Mouse (Mus musculus) heart, embryonic 14.5 days (tissue): ENCODE measurements around the gene Sufu. TPM values are rescaled to one million over a fixed set of nuclear protein-coding genes. Genes with fewer than 3 reads are reported as not detected.

Experiments used
- ATAC-seq: fragments of 200-750 bp; cut with Nextera tagmentation; 2 replicates; pipeline ENCODE4 v1.8.0; 2017; ENCODE audit warnings: low read depth, moderate TSS enrichment; ENCODE audit not compliant: insufficient number of reproducible peaks, insufficient read depth, low FRiP score
- H3K27ac ChIP-seq, 2 experiments: fragments of 200-500 bp in 1 of 2; fragments of 300-500 bp in 1 of 2; sonication (generic) in 1 of 2; replicated peaks in 1 of 2; 2 replicates each; pipeline ENCODE4 v1.5.1; 2012 to 2014; ENCODE audit warnings: low read depth in 2 of 2, low read length in 2 of 2, control low read depth in 1 of 2, mild to moderate bottlenecking in 1 of 2, mixed read lengths in 1 of 2; ENCODE audit not compliant: control insufficient read depth in 1 of 2, insufficient read depth in 1 of 2
- H3K27me3 ChIP-seq: fragments of 300-500 bp; sonication (generic); 2 replicates; pipeline ENCODE4 v1.6.1; 2014; ENCODE audit warnings: mild to moderate bottlenecking, low read length, control low read depth; ENCODE audit not compliant: control insufficient read depth, insufficient read depth
- H3K36me3 ChIP-seq: fragments of 300-500 bp; sonication (generic); 2 replicates; pipeline ENCODE4 v1.6.1; 2014; ENCODE audit warnings: mild to moderate bottlenecking, control low read depth, low read length, mixed read lengths; ENCODE audit not compliant: control insufficient read depth, insufficient read depth
- H3K4me1 ChIP-seq, 2 experiments: fragments of 200-500 bp in 1 of 2; fragments of 300-500 bp in 1 of 2; sonication (generic) in 1 of 2; 2 replicates each; pipeline ENCODE4 v1.6.1; 2012 to 2014; ENCODE audit warnings: low read length in 2 of 2, control low read depth in 1 of 2, mixed read lengths in 1 of 2; ENCODE audit not compliant: control insufficient read depth in 2 of 2, insufficient read depth in 2 of 2
- H3K4me2 ChIP-seq: fragments of 300-500 bp; sonication (generic); 2 replicates; pipeline ENCODE4 v1.6.1; 2014; ENCODE audit warnings: mild to moderate bottlenecking, low read length
- H3K4me3 ChIP-seq, 2 experiments: fragments of 200-500 bp in 1 of 2; fragments of 300-500 bp in 1 of 2; sonication (generic) in 1 of 2; 2 replicates each; pipeline ENCODE4 v1.5.1; 2012 to 2014; ENCODE audit warnings: low read length in 2 of 2, mild to moderate bottlenecking in 2 of 2, control low read depth in 1 of 2, low read depth in 1 of 2, moderate library complexity in 1 of 2; ENCODE audit not compliant: control insufficient read depth in 1 of 2, insufficient read depth in 1 of 2
- H3K9ac ChIP-seq: fragments of 300-500 bp; sonication (generic); 2 replicates; pipeline ENCODE4 v1.6.1; 2014; ENCODE audit warnings: mild to moderate bottlenecking, low read length
- H3K9me3 ChIP-seq: fragments of 300-500 bp; sonication (generic); 2 replicates; pipeline ENCODE4 v1.6.1; 2016; ENCODE audit warnings: low read length, control low read depth; ENCODE audit not compliant: control insufficient read depth
- WGBS: fragments of 180-500 bp; shearing (Covaris S2); extraction: QIAGEN DNeasy Blood & Tissue Kit; methylation state at CpG from one replicate; pipeline ENCODE4 v1.1.7; 2014; 5-methylcytosine and 5-hydroxymethylcytosine counted together
- polyA plus RNA-seq: library from polyadenylated mRNA; unstranded; fragments of >200 nt; fragmentation: Nextera tagmentation; extraction: Ambion mirVana; gene quantifications from 2 replicates; pipeline ENCODE4 v1.2.1, GENCODE M21; 2014

Sufu gene
- polyA plus RNA-seq, 1 experiment from 2014 or later: 18.8 TPM

DNA sequence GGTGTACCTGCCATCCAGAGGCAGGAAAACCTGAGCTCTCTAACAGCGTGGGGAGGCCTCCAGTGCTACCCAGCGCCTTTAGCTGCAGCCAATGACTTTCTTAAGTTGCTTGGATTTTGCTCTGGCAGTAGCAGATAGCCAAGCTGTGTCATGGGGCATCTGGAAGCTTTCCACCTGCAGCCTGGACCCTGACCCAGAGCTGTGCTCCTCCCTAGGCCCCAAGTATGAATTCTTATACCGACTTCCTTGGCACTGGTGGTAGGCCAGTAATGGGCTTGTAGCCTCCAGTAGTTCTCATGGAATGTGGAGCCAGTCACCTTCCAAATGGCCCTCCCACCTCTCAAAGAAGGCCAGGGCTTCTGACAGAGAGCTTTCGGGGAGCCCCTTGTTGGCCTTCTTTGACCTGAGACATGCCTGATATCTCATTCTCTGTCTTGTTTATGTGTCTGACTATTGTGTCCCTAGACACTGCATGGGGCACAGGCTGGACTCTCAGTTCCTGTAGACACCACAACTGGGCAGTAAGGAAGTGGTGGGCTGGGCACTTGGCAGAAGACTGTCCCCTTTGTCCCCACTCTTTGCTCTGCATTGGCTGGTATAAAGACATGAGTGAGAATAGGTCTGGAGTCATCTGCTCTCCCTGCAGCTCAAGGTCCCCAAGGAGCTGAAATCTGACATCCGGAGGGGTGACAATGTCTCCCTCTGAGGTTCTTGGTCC is 59.5 kb downstream of the Sufu start:
- Histone ChIP-seq H3K4me2 (no peak overlapping the region), H3K9ac (peak overlapping the region; percentile 36; the same call in 1 of the 2 replicates), H3K36me3 (peaks cover 28% of the 10 kb centered on the region), H3K4me1 (peaks cover 66 to 90% of the 10 kb centered on the region in 2 experiments), H3K9me3 (no peaks in the 10 kb centered on the region), H3K4me3 (no peak overlapping the region), H3K27me3 (no peaks in the 10 kb centered on the region), H3K27ac (peak overlapping the region; percentile 73 to 94)
- ATAC-seq: no peak
- WGBS: 77% methylated on average over 5 of the region's 5 CpGs

DNA sequence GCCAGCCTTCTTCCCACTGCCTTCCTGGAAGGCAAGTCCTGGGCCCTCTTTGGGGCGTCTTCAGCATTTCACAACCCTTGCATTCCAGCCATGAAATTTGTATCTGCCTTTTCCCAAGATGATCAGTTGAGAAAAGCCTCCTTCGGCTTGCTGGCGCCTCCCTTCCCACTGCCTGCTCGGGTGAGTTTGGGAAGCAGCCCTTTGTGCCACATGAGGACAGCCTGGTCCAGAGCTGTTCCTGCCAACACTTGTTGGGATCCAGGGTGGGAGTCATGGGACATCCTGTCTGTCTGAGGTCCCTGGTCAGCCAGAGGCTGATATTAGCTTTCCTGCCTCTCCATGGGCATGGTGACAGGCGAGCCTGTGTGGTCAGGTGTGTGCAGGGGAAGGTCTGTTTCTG is 61.1 kb downstream of the Sufu start:
- WGBS: 64% methylated on average over 5 of the region's 5 CpGs

DNA sequence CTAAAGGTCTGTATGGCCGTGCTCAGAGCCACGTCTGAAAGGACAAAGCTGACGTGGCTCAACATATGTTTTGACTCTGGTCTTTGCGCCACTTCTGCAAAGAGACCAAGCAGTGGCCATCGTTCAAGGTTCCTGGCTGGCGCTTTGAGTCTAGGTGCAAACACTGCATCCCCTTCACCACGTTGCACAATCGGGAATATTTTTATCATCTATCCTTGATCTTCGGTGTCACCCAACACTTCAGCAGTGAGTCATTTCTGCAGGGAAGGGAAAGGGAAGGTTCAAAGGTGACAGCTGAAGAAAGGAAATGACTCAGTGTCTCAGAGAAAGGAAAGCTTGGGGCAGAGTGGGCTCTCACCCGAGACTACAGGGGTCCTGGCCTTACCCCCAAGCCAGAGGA is 62.6 kb downstream of the Sufu start:
- Histone ChIP-seq H3K9ac (peak overlapping the region; percentile 34; the same call in 1 of the 2 replicates), H3K27ac (peak overlapping the region; percentile 75 to 86), H3K4me1 (peaks cover 55 to 66% of the 10 kb centered on the region in 2 experiments), H3K4me3 (no peak overlapping the region), H3K4me2 (no peak overlapping the region), H3K9me3 (no peaks in the 10 kb centered on the region), H3K36me3 (peaks cover 33% of the 10 kb centered on the region; the same call in 1 of the 2 replicates), H3K27me3 (no peaks in the 10 kb centered on the region)
- 42% methylated on average over 10 of the region's 10 CpGs for WGBS
- no peak for ATAC-seq

More for the DNA sequence above, 61.1 kb downstream of the Sufu start:
- no peak overlapping the region for H3K4me2 ChIP-seq
- ATAC-seq: no peak
- 0 out of 2 replicates have a peak overlapping the region, but pooled peaks have one; percentile 25 for H3K9ac ChIP-seq
- H3K27me3 ChIP-seq: no peaks in the 10 kb centered on the region
- H3K9me3 ChIP-seq: no peaks in the 10 kb centered on the region
- peaks cover 64 to 80% of the 10 kb centered on the region in 2 experiments for H3K4me1 ChIP-seq
- H3K27ac ChIP-seq: peak overlapping the region; percentile 32 to 46; a peak in 3 of 4 replicates
- no peak overlapping the region for H3K4me3 ChIP-seq
- peaks cover 32% of the 10 kb centered on the region for H3K36me3 ChIP-seq

DNA sequence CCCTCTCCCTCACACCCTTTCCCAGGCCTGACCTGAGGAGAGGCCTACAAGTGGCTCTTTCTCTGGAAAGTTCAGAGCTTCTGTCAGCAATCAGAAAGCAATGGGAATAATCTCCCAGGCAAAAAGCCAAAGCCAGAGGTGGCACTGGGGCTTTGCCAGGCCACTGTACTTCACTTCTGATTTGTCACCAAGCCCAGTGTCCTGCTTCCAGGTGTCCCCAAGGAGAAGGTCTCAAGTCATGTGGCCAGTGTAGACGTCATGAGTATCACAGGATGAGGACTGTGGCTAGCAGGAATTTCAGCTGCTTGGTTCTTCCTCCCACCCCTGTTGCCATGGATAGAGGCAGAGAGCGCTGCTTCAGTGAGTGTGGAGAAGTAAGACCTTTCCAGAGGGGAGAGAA is 63.2 kb downstream of the Sufu start:
- Histone ChIP-seq H3K4me2 (no peak overlapping the region), H3K9me3 (no peaks in the 10 kb centered on the region), H3K27ac (peak overlapping the region; percentile 75 to 86), H3K36me3 (peaks cover 33% of the 10 kb centered on the region; the same call in 1 of the 2 replicates), H3K9ac (no peak overlapping the region), H3K4me3 (no peak overlapping the region), H3K27me3 (no peaks in the 10 kb centered on the region), H3K4me1 (peaks cover 48 to 59% of the 10 kb centered on the region in 2 experiments)
- peak; percentile 54 for ATAC-seq
- 40% methylated on average over 2 of the region's 2 CpGs for WGBS

DNA sequence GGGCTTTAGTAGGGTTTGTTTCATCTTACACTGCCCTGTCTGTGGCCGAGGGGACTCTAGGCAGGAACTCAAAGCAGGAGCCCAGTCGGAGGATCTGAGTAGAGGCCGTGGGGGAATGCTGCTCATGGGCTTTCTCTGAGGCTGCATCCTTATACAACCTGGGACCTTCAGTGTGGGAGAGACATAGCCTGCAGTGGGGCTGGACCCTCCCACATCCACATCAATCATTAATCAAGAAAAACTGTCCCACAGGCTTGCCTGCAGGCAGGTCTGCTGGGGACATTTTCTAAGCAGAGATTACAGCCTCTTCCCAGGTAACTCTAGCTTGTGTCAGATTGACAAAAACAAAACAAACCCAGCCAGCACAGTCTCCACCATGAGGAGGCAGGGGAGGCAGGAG is 65.9 kb downstream of the Sufu start:
- Histone ChIP-seq H3K9ac (no peak overlapping the region), H3K4me3 (no peak overlapping the region), H3K4me1 (peaks cover 27 to 33% of the 10 kb centered on the region in 2 experiments), H3K27me3 (no peaks in the 10 kb centered on the region), H3K36me3 (peaks cover 31% of the 10 kb centered on the region; the same call in 1 of the 2 replicates), H3K9me3 (no peaks in the 10 kb centered on the region), H3K4me2 (no peak overlapping the region), H3K27ac (no peak overlapping the region)
- WGBS: 94% methylated on average over 3 of the region's 3 CpGs
- no peak for ATAC-seq

DNA sequence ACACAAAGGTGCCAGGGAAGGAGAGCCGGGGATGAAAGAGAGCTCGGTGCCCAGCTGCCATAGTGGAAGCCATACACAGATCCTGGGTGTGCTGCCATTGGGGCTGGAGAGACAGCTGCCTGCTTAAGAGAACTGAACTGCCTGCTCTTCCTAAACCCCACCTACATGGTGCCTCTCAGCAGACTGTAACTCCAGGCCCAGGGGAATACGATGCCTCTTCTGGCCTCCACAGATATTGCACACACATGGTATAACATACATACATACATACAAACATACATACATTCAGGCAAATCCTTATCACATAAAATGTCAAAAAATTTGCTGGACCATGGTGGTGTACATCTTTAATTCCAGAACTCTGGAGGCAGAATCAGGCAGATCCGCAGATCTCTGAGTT is 66.8 kb downstream of the Sufu start:
- ATAC-seq: no peak
- H3K27me3 ChIP-seq: no peaks in the 10 kb centered on the region

DNA sequence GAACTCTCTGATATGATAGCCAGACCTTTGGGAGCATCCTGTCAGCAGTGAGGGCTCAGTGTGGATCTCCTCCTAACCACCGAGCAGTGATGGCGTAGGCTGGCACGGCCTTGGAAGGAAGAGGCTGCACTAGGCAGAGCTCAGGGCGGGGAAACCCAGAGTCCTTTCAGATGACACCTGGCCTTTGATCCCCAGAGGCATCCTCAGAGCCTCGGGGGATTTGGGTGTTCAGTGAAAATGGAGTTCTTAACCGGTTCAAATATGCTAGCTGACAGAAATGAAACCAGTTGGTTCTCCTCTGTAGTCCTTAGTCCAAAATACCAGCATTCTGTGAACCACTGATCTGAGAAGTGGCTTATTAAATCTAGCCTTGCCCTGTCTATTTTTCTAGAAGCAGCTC is 69.5 kb downstream of the Sufu start:
- H3K4me1 ChIP-seq: peaks cover 12 to 14% of the 10 kb centered on the region in 2 experiments
- no peaks in the 10 kb centered on the region for H3K9me3 ChIP-seq
- peaks cover 22% of the 10 kb centered on the region; the same call in 1 of the 2 replicates for H3K36me3 ChIP-seq
- WGBS: 78% methylated on average over 6 of the region's 6 CpGs
- ATAC-seq: no peak
- no peaks in the 10 kb centered on the region for H3K27me3 ChIP-seq
- no peak overlapping the region for H3K27ac ChIP-seq
- no peak overlapping the region for H3K4me2 ChIP-seq
- no peak overlapping the region for H3K9ac ChIP-seq
- no peak overlapping the region for H3K4me3 ChIP-seq

More for the DNA sequence above, 66.8 kb downstream of the Sufu start:
- Histone ChIP-seq H3K27ac (no peak overlapping the region), H3K9me3 (no peaks in the 10 kb centered on the region), H3K4me3 (no peak overlapping the region), H3K4me2 (no peak overlapping the region), H3K4me1 (peaks cover 22 to 24% of the 10 kb centered on the region in 2 experiments), H3K36me3 (peaks cover 32% of the 10 kb centered on the region; the same call in 1 of the 2 replicates), H3K9ac (no peak overlapping the region)
- 96% methylated on average over 4 of the region's 4 CpGs for WGBS
